Mouse (Mus musculus) stomach, embryonic 16.5 days (tissue): ENCODE measurements around the gene Sorbs2. TPM values are rescaled to one million over a fixed set of nuclear protein-coding genes. Genes with fewer than 3 reads are reported as not detected.

ENCODE experiments used
- ATAC-seq: fragments of 200-750 bp; cut with Nextera tagmentation; 2 replicates; pipeline ENCODE4 v1.8.0; 2017; ENCODE audit warnings: moderate number of reproducible peaks, moderate TSS enrichment; ENCODE audit not compliant: insufficient read depth, low FRiP score
- H3K27ac ChIP-seq: fragments of 300-500 bp; sonication (generic); 2 replicates; pipeline ENCODE4 v1.5.1; 2014; ENCODE audit warnings: low read length
- H3K27me3 ChIP-seq: fragments of 300-500 bp; sonication (generic); 2 replicates; pipeline ENCODE4 v1.6.1; 2014; ENCODE audit warnings: low read length, control low read depth, mixed read lengths; ENCODE audit not compliant: control insufficient read depth, insufficient read depth
- H3K36me3 ChIP-seq: fragments of 300-500 bp; sonication (generic); 2 replicates; pipeline ENCODE4 v1.6.1; 2014; ENCODE audit warnings: low read length; ENCODE audit not compliant: control insufficient read depth, insufficient read depth
- H3K4me1 ChIP-seq: fragments of 300-500 bp; sonication (generic); 2 replicates; pipeline ENCODE4 v1.6.1; 2014; ENCODE audit warnings: low read length, control low read depth, mixed read lengths; ENCODE audit not compliant: control insufficient read depth, insufficient read depth
- H3K4me2 ChIP-seq: fragments of 300-500 bp; sonication (generic); 2 replicates; pipeline ENCODE4 v1.6.1; 2014; ENCODE audit warnings: low read depth, low read length, mixed read lengths
- H3K4me3 ChIP-seq: fragments of 300-500 bp; sonication (generic); replicated peaks from 2 replicates; pipeline ENCODE4 v1.5.1; 2014; ENCODE audit warnings: mild to moderate bottlenecking, low read length
- H3K9ac ChIP-seq: fragments of 300-500 bp; sonication (generic); 2 replicates; pipeline ENCODE4 v1.6.1; 2014; ENCODE audit warnings: low read length
- H3K9me3 ChIP-seq: fragments of 300-500 bp; sonication (generic); replicated peaks from 2 replicates; pipeline ENCODE4 v1.6.1; 2016; ENCODE audit warnings: low read length, control low read depth; ENCODE audit not compliant: control insufficient read depth
- WGBS: fragments of 180-500 bp; shearing (Covaris S2); extraction: QIAGEN DNeasy Blood & Tissue Kit; methylation state at CpG from one replicate; pipeline ENCODE4 v1.1.7; 2014; 5-methylcytosine and 5-hydroxymethylcytosine counted together
- polyA plus RNA-seq: library from polyadenylated mRNA; unstranded; fragments of >200 nt; fragmentation: Nextera tagmentation; extraction: Ambion mirVana; gene quantifications from 2 replicates; pipeline ENCODE4 v1.2.1, GENCODE M21; 2015

The Sorbs2 gene
- polyA plus RNA-seq, 1 experiment from 2014 or later = 28.3 TPM

GRCm38 (mm10) chr8:45872077-45872476 is 364.5 kb downstream of the Sorbs2 start:
- Histone ChIP-seq H3K27me3 (no peaks in the 10 kb centered on the region), H3K9me3 (no peaks in the 10 kb centered on the region), H3K4me3 (no peak overlapping the region), H3K4me2 (peak overlapping the region; percentile 29; the same call in 1 of the 2 replicates), H3K9ac (no peak overlapping the region), H3K27ac (peak overlapping the region; percentile 66), H3K36me3 (no peaks in the 10 kb centered on the region), H3K4me1 (peaks cover 20% of the 10 kb centered on the region)
- WGBS = 40% methylated on average over 7 of the region's 7 CpGs
- ATAC-seq = peak; percentile 65; the same call in 1 of the 2 replicates

- WGBS = 31% methylated on average over 10 of the region's 10 CpGs
- no peaks in the 10 kb centered on the region for H3K27me3 ChIP-seq
- H3K27ac ChIP-seq = peak overlapping the region; percentile 93
- H3K4me1 ChIP-seq = peaks cover 20% of the 10 kb centered on the region
- peak overlapping the region; percentile 25 for H3K4me2 ChIP-seq
- peak overlapping the region; percentile 50; the same call in 1 of the 2 replicates for H3K9ac ChIP-seq
- H3K9me3 ChIP-seq = no peaks in the 10 kb centered on the region
- no peaks in the 10 kb centered on the region for H3K36me3 ChIP-seq
- no peak overlapping the region for H3K4me3 ChIP-seq
- ATAC-seq = peak; percentile 83
These were observed 367.5 kb downstream of the Sorbs2 start for GRCm38 (mm10) chr8:45874945-45875626.

DNA sequence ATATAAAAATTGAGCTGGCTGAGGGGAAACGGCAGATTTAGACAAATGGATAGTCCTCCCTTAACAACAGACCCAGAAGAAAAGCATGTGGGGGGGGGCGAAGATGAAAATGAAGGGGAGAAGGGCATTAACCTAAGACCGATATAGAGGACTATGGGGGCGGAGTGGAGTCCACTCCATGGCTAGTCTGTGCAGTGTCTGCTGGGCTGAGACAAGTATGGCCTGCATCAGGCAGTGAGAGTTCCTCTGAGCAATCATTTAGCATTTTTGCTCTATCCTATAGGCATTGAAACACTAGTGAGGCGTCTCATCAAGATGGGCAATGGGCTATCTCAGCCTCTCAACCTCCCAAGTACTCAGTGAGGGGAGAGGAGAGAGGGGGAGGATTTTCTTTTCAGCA is 368.8 kb downstream of the Sorbs2 start:
- H3K4me1 ChIP-seq = peaks cover 20% of the 10 kb centered on the region
- no peak overlapping the region for H3K4me3 ChIP-seq
- H3K27me3 ChIP-seq = no peaks in the 10 kb centered on the region
- WGBS = 75% methylated on average over 5 of the region's 5 CpGs
- no peaks in the 10 kb centered on the region for H3K36me3 ChIP-seq
- no peak overlapping the region for H3K4me2 ChIP-seq
- no peaks in the 10 kb centered on the region for H3K9me3 ChIP-seq
- H3K27ac ChIP-seq = peak overlapping the region; percentile 35
- ATAC-seq = no peak
- H3K9ac ChIP-seq = no peak overlapping the region

Other genes with a start within 250 kb of the Sorbs2 start
- gene F11, start 245.8 kb upstream of the Sorbs2 start, polyA plus RNA-seq = 1.5 and 1.6 TPM in 2 replicates
- 0.29 and 0.48 TPM in 2 replicates for gene Klkb1, start 212.9 kb upstream of the Sorbs2 start, polyA plus RNA-seq
- 0.96 and 1.0 TPM in 2 replicates for gene Gm45753, start 199.3 kb upstream of the Sorbs2 start, polyA plus RNA-seq
- gene Cyp4v3, start 174.6 kb upstream of the Sorbs2 start, polyA plus RNA-seq = 5.6 and 5.7 TPM in 2 replicates
- 15.2 and 16.7 TPM in 2 replicates for gene Fam149a, start 125.5 kb upstream of the Sorbs2 start, polyA plus RNA-seq
- gene Tlr3, start 96.7 kb upstream of the Sorbs2 start, polyA plus RNA-seq = 3.3 and 3.9 TPM in 2 replicates